Mouse (Mus musculus) embryonic fibroblast, embryonic 13.5 days (primary cell): ENCODE measurements around the gene Prkch. TPM values are rescaled to one million over a fixed set of nuclear protein-coding genes. Genes with fewer than 3 reads are reported as not detected.

Experiments
- H3K27ac ChIP-seq: 2 replicates; pipeline ENCODE4 v1.5.1; 2012; ENCODE audit warnings: low read length, control low read depth, inconsistent platforms; ENCODE audit not compliant: insufficient read depth
- H3K4me1 ChIP-seq: 2 replicates; pipeline ENCODE4 v1.6.1; 2011; ENCODE audit warnings: low read length; ENCODE audit not compliant: control insufficient read depth, insufficient read depth
- H3K4me3 ChIP-seq: 2 replicates; pipeline ENCODE4 v1.5.1; 2011; ENCODE audit warnings: mild to moderate bottlenecking, control low read depth, low read length; ENCODE audit not compliant: insufficient read depth
- CTCF ChIP-seq: IDR thresholded peaks from 2 replicates; pipeline ENCODE4 v1.5.1; 2011; ENCODE audit warnings: mild to moderate bottlenecking, control low read depth, low read length, moderate library complexity, borderline replicate concordance; ENCODE audit not compliant: insufficient read depth
- POLR2A ChIP-seq: IDR thresholded peaks from 2 replicates; pipeline ENCODE4 v1.6.1; 2011; ENCODE audit warnings: low read depth, mild to moderate bottlenecking, control low read depth, low read length, moderate library complexity
- polyA plus RNA-seq: library from polyadenylated mRNA; stranded (reverse); fragments of >200 nt; gene quantifications from 2 replicates; pipeline ENCODE4 v1.2.4, GENCODE M21; 2011; ENCODE audit warnings: low read depth; ENCODE audit not compliant: missing spikeins, insufficient read length

Gene Prkch
- polyA plus RNA-seq, 1 experiment: 1.3 TPM

DNA sequence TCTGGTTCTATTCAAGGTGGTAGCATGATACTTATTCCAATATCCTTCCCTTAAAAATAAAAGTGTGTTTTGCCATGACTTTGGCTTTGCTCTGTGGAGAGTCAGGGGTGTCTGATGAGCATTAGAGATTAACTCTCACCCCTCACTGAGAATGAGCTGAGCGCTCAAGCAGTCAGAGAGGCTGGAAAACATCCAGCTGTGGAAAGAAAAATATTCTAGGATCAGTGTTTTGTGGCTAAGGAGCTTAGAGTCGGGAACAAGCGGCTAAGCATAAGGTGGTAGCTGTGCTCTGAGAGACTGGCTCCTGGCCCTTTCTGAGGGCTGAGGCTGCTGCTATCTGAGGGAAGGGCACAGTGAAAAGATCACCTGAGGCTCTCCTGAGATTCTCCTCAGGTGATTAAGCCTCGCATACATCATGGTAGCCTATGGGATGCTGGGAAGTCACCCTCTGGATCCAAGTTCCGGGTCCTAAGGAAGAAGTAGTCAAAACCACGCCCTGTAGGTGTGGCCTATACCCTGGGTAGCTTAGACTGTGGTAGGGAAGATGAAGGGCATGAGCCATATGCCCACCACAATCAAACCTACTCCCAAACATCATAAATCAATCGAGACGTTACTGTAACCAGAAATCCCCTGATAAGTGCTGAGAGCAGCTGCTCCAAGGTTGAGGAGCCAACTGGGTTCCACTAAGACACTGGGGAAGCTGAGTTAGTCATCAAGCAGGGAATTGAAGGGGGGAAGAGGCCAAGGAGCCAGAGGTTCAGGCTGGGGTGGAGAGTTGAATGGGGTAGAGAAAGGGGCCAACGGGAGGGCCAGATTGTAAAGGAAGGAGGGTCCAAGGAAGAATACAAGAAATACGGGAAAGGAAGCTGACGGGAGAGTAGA is 228.7 kb downstream of the Prkch start:
- Histone ChIP-seq H3K4me3 (no peak overlapping the region), H3K4me1 (peaks cover 23% of the 10 kb centered on the region), H3K27ac (peak overlapping the region; percentile 67)
- 0 out of 2 replicates have a peak, but pooled peaks have one; percentile 12 for TF ChIP-seq POLR2A
- TF ChIP-seq CTCF: no peak

DNA sequence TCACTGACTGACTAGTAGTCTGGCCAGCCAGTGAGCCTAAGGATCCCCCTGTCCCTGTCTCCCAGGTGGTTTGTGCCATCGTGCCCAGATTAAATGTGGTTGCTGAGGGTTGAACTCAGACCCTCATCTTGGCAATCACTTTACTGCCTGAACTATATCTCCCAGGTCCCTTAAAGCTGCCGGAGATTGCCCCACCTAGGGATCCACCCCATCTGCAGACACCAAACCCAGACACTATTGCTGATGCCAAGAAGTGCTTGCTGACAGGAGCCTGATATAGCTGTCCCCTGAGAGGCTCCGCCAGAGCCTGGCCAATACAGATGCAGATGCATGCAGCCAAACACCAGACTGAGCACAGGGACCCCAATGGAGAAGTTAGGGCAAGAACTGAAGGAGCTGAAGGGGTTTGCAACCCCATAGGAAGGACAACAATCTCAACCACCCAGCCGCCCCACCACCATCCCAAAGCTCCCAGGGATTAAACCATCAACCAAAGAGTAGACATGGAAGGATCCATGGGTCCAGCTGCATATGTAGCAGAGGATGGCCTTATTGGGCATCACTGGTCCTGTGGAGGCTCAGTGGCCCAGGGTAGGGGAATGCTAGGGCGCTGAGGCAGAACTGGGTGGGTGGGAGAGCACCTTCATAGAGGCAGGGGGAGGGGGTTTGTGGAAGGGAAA is 229.6 kb downstream of the Prkch start:
- Histone ChIP-seq H3K27ac (no peak overlapping the region), H3K4me1 (peaks cover 27% of the 10 kb centered on the region), H3K4me3 (no peak overlapping the region)
- TF ChIP-seq POLR2A (no peak), CTCF (no peak)

DNA sequence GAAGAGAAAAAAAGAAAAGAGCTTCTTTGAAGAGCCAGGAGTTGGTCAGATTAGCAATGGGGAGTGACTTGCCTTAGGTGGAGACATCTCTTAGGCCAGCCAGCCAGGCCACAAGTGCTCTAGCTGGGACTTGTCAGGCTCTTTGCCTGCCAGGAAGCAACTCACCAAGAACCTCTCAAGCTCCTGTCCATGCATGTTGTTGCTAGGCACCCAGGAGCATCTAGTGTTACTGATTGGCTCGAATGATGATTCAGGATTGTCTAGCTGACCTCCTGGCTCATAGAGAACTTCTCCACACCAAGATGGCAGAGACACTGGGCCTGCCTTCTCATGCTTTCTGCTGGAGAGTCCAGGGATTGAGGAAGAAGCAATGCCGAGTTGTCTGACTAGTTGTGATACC is 230.3 kb downstream of the Prkch start:
- Histone ChIP-seq H3K4me1 (peaks cover 22% of the 10 kb centered on the region), H3K4me3 (no peak overlapping the region), H3K27ac (no peak overlapping the region)
- TF ChIP-seq POLR2A (no peak), CTCF (no peak)

DNA sequence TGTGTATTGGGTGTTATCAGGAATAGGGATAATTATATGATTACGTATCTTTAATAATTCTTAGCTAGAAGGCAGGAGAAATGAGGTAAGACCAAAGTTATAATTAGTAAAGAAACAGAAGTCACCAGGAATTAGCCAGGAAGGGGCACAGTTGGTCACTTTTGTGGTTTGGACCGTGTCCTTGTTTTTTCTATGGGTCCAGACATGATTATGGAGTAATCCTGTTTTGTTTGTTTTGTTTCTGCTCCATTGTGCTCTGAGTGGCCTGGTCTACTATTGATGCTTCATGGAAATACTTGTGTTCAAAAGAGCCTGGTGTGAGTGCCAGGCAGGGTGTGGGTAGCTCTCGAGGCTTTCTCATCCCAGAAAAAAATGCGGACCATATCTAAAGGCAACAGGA is 230.9 kb downstream of the Prkch start:
- Histone ChIP-seq H3K27ac (no peak overlapping the region), H3K4me3 (no peak overlapping the region), H3K4me1 (peaks cover 22% of the 10 kb centered on the region)
- TF ChIP-seq POLR2A (no peak), CTCF (no peak)

DNA sequence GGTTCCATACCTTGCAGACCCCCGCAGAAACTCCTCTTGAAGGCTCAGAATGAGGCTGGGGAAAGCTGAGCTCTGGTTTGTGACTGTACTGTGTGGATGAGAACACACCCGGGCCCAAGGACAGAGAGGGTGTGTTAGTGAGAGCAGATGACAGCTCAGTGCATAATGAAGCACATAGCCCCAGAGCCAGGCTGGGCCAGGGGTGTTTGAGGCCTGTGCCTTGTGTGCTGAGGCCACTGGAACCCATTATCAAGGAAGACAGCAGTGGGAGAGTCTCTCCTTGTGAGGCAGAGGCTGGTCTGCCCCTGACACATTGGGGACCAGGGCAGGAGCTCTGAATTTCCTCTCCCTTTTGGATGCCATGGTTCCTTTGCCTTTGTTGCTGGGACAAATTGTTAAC is 231.3 kb downstream of the Prkch start:
- H3K27ac ChIP-seq: no peak overlapping the region
- TF ChIP-seq CTCF: no peak
- no peak for TF ChIP-seq POLR2A
- H3K4me3 ChIP-seq: no peak overlapping the region
- H3K4me1 ChIP-seq: peaks cover 21% of the 10 kb centered on the region

DNA sequence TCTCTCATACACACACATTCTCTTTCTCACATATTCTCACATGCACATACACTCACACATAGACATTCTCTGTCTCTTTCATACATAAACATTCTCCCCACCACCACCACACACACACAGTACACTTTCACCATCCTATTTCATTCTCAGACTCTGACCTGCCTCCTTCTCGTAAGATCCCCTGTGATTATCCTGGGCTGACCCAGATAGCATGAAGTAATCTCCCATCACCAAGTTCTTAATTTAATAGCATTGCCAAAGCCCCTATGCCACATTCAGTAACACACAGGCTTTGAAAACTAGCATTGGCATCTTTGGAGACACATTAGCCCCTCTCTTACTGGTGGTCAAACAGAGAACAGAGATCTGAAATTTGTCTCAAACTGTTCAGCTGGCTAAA is 232.3 kb downstream of the Prkch start:
- TF ChIP-seq POLR2A: no peak
- no peak for TF ChIP-seq CTCF
- no peak overlapping the region for H3K4me3 ChIP-seq
- H3K27ac ChIP-seq: no peak overlapping the region
- H3K4me1 ChIP-seq: peaks cover 14% of the 10 kb centered on the region

DNA sequence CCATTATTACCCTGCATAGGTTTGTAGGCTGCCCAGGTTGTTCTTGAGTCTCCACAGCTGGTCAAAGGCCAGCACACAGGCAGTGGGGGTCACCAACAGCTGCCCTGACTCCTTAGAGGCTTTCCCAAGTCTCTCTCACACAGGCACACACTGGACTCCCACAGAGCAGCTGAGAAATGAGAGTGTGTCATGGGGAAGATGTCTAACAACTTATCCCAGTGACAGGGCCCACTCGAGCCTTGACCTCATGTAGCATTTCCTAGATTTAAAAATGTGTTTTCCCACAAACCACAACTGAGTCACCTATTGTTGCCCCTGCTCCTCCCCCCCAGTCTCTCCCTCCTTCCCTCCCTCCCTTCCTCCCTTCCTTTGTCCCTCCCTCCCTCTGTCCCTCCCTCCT is 234.2 kb downstream of the Prkch start:
- Histone ChIP-seq H3K4me1 (peaks cover 6% of the 10 kb centered on the region), H3K4me3 (no peak overlapping the region), H3K27ac (no peak overlapping the region)
- TF ChIP-seq CTCF (no peak), POLR2A (no peak)

DNA sequence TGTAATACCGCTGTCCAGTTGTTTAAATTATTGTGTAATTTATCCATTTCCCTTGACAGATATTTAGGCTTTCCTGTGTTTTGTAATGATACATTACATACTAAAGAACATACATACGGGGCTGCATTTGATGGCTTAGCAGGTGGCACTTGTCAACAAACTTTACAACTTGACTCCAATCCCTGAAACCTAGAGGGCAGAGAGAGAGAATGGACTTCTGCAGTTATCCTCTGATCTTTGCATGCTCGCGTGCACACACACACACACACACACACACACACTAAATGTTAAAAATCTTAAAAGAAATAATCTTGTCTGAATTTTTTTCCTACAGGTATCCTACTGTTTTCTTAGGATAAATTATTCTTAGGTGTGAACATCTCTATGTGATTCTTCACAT is 236.6 kb downstream of the Prkch start:
- H3K27ac ChIP-seq: no peak overlapping the region
- TF ChIP-seq CTCF (no peak), POLR2A (no peak)
- no peak overlapping the region for H3K4me3 ChIP-seq
- peaks cover 6% of the 10 kb centered on the region for H3K4me1 ChIP-seq

DNA sequence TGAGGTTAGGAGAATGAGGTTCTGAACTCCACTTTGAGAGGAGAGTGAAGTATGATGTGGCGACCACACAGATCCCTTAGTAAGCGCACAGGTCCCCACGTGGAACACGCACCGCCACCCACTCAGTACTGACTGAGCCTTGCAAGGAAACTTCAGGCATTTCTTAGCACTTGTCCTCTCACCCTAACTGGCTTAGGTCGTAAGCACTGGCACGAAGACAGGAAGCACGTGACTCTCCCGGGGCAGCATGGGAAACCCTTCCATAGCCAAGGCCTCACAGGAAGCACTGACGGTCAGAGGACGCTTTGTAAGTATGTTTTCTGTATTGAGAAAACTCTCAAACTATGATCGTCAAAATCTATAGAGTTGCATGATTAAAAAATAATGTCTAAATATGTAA is 237.7 kb downstream of the Prkch start:
- Histone ChIP-seq H3K27ac (no peak overlapping the region), H3K4me3 (no peak overlapping the region), H3K4me1 (peaks cover 6% of the 10 kb centered on the region)
- no peak for TF ChIP-seq CTCF
- no peak for TF ChIP-seq POLR2A

DNA sequence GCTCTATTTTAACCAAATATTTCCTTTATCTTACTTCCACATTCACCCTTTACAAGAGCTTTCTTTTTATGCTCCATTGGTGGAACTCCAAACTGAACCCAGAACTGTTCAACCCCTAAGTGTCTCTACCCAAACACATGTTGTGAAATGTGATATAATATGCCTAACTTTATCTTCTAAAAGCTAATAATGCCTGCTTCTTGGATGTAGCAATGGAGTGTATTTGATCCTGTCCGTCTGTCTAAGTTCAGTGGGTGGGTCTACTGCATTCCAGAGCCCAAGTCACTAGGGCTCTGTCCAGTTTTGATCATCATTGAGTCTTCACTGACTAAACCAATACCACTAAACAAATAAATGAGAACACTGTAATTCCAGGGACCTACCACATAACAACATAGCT is 240.2 kb downstream of the Prkch start:
- no peak for TF ChIP-seq CTCF
- TF ChIP-seq POLR2A: no peak
- peaks cover under 1% of the 10 kb centered on the region; the same call in 1 of the 2 replicates for H3K4me1 ChIP-seq
- H3K4me3 ChIP-seq: no peak overlapping the region
- H3K27ac ChIP-seq: no peak overlapping the region

Other genes starting within 250 kb of the Prkch start
- gene Tmem30b, start 38.4 kb upstream of the Prkch start, polyA plus RNA-seq: 0.60 and 2.0 TPM in 2 replicates